Mouse (Mus musculus): ENCODE measurements around the gene Elmo3.

The Elmo3 gene

DNA sequence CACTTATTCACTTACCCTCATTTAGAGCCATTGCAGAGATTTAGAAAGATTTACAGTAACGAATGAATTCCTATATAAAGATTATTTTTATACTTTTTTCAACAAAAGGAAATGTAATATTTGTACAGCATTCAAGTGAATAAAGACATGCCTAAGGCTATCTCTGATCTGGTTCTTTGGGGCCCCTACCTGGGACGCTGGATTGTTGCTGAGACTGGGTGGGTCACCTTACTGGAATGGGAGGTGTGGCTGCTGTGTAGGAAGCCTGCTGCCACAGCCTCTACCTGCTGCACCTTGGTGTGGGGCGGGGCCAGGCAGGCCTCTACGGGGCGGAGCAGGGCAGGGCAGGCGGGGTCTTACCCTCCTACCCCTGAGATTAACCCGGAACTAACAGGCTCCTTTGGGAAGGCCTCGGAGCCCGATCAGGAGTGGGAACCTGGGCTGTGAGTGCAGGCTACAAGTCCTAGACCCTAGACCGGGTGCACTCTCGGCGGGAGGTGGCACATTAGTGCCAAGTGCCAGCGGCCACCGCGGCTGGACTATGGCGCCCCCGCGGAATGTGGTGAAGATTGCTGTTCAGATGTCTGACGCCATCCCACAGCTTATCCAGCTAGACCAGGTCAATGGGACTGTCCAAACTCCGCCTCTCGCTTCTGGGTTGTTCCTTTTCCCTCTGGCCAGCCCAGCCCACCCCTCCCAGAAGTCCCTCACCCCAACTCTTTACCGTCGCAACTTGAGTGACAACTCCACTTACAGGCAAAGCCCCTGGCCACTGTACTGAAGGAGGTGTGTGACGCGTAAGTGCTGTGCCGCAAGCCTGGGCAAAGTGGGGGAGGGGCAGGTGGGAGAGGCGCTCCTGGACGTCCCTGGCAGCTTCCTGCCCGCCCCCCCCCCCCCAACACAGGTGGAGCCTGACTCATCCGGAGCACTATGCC is at the start of gene Elmo3:
Gene Elmo3, plus strand, starts transcription at position 391 of the 935 bp plus-strand sequence.
- DNase-seq (ENCODE audit: low spot score) = peak; percentile 68

DNA sequence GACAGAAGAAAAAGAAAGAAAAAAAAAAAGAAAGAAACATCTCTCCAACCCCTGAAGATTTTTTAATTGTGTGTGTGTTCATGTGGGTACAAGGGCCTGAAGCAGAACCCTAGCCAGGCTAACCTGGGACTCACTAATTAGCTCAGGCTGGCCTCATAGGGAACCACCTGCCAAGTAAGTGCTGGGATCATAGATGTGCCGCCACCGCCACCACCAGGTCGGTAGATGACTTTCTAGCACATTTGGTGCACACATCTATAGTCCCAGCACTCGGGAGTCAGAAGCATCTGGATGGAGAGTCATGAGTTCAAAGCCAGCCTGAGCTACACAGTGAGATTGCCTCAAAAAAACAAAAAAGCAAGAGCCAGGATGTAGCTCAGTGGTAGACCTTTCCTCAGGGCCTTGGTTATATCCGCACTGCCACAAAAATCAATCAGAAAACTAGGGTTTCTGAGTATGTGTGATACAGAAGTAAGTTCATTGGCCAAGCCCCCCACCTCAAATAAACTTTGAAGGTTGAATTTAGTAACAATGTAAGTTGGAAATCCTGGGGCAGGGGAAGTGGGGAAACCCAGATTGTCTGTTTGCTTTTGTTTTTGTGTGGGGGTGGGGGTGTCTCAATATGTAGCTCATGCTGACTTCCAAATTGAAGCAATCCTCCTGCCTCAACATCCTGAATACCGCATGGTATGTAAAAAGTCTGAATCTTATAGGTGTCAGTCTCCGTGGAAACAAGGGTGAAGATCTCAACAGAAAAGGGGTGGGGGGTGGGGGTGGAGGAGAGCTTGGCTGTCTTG is 47.9 kb upstream of the Elmo3 start:
- DNase-seq (ENCODE audit: low spot score) = no peak

DNA sequence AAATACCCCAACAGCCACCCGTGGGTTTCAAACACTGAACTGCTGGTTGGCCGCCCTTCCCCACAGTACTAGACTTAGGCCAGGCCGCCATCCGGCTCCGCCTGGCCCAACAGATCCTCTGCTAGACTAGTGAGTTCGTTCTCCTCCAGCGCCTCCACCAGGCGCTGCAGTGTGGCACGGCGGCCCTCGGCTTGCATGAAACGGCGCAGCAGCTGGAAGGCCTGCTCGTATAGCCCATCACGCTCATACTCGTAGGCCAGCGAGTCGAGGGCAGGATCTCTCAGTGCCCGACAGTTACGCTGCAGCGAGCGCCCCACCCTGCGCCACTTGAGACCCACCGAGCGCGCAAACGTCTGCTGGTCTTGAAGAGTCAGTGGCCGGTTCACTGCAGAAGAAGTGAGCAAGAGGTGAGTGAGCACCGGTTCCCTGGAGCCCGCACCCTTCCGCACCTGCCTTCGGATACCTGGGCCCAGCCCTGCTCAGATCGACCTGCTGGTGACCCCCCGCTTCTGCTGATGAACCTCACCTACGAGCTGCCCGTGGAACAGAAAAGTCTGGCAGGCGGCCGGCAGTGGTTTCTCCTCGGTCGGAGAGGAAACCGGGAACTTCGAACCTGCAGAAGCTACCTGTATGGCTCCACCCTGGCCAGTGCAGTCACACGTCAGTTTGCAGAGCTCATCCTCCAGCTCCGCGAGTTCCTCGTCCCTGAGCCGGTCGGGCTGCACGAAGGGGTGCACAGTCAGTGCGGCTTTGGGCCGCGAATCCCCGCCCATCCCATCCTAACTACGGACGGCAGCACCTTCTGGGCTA is 46.3 kb upstream of the Elmo3 start:
- no peak for DNase-seq (ENCODE audit: low spot score)

DNA sequence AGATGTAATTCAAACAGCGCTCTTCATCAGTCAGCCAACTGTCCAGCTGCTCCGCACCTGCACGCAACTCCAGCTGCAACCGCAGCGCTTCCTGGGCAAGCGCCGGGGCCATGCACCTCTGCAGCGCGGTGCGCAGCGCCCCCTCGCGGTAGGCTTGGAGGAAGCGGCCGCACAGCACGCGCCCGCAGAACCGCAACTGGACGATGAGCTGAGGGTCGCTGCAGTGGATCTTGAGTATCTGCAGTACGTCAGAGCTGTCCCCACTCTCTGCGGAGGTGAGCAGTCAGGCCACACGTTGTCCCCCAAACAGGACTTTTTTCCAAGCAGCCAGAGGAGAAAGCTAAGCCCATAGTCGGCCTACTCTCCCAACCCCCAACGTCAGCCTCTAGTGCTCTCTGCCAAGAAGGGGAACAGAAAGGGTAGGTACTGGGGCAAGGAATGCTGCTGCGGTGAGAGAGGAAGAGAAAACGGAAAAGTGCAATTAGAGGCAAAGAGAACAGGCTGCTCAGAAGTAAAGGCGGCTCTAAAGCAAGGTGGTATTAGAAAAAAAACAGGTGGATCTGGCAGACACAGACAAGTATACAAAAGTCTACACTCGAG is 45.6 kb upstream of the Elmo3 start:
- peak; percentile 78 for DNase-seq (ENCODE audit: low spot score)

DNA sequence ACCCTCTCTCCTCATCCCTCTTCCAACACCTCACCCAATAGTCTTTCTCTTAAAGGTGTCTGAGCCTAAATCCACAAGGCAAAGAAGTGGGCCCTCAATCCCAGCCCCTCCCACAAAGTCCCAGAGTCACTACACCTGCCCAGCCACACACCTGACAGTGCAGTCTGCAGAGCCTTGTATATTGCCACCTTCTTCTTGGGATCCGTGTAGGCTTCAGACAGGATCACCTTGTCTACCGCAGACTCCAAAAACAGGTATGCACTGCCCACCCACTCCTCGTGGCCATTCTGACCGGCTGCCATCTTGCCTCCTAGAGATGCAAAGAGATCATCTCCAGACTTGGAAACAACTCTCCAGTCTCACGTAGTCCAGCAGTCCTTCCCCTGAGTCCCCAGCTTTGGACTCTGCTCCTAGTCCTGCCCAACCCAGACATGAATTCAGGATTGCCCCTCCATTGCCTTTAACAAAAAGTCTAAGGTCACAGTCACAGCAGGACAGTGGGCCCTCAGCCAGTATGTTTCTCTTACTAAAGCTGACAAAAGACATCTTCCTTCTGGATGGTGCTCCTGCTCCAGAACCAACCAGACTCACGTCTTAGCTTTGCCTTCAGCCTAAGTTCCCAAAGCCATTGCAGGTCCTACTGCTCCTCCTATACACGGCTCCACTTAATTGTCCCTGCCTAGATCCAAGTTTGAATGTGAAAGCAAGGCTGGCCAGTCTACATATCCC is 44.9 kb upstream of the Elmo3 start:
- DNase-seq (ENCODE audit: low spot score) = no peak

DNA sequence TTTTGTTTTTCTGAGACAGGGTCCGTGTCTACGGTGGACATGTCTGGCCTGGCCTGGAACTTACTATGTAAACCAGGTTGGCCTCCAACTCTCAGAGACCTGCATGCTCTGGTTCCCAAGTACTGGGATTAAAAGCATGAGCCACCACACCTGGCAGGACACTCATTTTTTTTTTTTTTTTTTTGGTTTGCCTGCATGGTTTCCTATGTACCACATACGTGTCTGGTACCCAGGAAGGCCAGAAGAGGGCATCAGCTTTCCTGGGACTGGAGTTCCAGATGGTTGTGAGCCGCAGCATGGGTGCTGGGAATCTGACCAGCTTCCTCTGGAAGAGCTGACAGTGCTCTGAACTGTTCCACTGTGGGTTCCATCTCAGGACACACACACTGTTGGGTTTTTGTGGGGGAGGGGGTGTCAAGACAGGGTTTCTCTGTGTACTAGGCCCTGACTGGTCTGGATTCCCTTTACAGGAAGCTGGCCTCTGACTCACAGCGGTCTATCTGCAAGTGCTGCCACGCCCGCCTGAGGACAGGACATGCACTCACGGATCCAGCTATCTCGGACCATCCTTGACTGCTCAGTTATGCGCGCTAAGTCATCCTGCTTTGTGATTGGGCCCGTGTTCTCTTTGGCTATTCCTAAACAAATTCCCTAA is 43.9 kb upstream of the Elmo3 start:
- no peak for DNase-seq (ENCODE audit: low spot score)

DNA sequence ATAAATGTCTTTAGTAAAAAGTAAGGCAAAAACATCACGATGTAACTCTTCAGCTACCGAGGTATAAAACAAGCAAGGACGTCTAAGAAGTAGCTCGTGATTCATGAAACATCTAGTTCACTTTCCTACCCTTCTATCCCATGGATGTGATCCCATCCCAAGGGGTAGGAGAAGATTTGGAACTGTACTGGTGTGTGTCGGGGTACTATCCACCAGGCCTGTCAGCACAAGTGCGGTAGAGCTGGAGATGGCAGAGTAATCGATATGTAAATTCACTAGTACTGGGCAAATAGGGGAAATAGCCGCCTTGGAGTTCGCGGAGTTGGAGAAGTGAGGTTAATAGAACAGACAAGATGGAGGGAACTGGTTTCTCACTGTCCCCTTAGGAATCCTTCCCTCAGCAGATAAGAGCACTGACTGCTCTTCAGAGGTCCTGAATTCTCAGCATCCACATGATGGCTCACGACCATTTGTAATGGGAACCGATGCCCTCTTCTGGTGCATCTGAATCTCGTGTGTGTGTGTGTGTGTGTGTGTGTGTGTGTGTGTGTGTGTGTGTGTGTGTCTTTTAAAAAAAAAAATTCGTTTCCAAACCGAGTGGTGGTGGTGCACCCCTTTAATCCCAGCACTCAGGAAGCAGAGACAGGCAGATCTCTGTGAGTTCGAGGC is 42.0 kb upstream of the Elmo3 start:
- no peak for DNase-seq (ENCODE audit: low spot score)

DNA sequence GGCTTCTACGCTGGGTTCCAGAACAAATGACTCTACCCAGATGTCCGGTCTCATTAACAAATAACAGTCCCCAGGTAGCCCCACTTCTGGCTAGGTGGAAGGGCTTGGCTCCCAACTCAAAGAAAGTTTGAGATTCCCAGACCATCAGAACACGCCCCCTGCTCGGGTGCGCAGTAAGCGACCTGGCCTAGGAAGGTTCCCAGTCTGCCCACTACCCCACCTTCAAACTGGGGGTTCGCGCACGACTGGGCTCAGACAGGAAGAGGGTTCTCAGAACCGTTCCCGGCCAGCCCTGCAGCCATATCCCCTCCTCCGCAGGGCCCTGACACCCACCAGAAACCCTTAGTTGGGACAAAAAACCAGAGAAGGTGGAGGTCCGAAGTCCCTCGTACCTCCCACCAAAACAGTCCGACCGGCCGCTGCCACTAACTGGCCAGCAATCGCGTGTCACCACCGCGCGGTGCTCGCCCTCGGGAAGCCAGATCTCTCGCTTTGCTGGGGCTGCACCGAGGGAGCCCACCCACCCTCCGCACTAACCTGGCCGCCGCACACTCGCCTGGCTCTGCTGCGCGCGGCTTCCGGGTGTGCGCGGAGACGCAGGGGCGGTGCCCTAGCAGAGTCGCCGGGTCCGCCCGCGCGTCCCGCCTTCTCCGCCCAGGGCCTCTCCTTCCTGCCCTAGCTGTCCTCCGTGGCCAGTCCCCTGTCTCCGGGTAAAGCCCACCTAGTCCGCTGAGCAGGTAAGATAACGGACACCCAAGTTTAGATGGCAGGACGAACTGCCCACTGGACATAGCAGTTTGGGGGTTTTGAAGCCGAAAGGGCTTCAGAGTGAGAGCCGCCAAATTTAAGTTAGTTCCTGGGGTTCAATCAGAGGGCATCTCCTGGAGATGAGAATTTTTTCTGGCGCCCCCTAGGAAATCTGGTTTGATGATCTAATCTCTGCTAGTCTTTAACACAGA is 41.1 kb upstream of the Elmo3 start, which contains the start of the genes Tradd and Fbxl8:
Gene Tradd, minus strand, starts transcription at position 586 of the 959 bp plus-strand sequence.
Gene Fbxl8, plus strand, starts transcription at position 625 of the 959 bp plus-strand sequence.
- DNase-seq (ENCODE audit: low spot score) = peak; percentile 80

DNA sequence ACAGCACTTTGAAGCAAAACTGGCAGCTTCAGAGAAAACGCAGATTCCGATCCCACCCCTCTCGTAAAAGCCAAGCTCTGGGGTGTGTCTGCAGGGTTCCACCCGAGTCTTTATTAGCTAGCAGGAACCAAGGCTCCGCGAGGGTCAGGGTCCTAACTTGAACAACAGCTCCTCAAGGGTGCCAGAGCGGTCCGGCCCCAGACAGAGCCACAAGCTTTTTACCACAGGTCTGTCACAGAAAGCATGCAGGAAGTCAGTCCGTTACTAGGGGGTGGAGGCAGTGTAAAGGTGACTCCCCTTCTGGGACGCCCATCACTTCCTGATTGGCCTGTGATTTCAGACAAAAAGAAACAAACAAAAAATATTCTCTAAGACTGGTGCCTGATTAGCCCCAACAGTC is 40.3 kb upstream of the Elmo3 start:
- DNase-seq (ENCODE audit: low spot score) = no peak

DNA sequence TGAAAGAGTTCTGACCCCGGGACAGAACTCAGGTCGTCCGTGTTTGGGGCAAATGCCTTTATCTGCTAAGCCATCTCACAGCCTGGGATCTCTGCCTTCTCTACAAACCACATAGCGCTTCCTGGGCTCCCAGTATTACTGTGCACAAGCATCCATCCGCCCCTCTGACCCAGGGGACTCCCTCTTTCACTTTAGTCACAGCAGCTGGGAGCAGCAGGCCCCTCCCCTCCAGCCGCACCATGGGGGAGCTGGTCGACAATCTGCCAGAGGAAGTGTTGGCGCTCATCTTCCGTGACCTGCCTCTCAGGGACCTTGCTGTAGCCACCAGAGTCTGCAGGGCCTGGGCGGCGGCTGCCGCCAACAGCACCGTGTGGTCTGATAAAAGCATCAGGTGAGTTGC is 38.6 kb upstream of the Elmo3 start:
- no peak for DNase-seq (ENCODE audit: low spot score)

DNA sequence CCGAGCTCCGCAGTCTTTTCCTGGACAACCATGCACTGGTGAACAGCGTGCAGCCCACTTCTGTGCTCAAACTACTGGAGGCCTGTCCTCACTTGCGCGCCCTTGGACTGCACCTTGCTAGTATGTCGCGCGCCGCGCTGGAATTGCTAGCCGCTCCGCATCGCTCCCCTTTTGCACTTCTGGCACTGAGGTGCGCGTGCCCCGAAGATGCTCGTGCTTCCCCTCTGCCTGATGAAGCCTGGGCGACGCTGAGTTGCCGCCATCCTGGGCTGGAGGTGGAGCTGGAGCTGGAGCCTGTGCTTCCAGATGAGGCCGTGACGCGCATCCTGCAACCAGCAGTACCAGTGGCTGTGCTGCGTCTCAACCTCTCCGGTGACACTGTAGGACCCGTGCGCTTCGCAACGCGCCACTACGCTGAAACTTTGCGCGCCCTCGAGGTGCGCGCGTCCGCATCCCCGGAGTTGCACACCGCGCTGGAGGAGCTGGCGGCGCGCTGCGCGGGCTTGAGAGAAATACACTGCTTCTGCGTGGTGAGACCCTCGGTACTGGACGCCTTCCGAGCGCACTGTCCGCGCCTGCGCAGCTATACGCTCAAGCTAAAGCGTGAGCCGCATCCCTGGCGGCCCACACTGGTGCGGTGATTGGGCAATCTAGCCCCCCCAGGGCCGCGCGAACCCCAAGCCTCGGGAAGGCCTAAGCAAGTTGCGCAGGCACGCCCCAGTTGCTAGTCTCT is 36.9 kb upstream of the Elmo3 start:
- DNase-seq (ENCODE audit: low spot score) = no peak

DNA sequence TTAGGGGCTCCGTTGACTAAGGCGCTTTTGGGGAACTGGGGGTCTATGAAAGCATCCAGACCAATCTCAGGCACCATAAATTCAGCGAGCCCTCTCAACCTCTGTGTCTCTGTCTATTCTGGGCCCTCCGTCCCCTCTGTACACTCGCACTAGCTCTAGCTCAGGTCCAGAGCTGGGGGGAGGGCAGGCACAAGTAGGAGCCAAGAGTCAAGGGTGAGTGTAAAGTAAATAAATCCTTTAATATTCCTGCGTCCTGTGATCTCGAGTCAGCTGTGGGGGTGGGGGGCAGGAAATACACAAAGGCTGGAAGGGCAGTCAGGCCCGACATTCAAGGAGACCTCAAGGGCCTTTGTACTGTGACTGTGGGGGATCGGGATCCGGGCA is 36.3 kb upstream of the Elmo3 start:
- DNase-seq (ENCODE audit: low spot score) = no peak

DNA sequence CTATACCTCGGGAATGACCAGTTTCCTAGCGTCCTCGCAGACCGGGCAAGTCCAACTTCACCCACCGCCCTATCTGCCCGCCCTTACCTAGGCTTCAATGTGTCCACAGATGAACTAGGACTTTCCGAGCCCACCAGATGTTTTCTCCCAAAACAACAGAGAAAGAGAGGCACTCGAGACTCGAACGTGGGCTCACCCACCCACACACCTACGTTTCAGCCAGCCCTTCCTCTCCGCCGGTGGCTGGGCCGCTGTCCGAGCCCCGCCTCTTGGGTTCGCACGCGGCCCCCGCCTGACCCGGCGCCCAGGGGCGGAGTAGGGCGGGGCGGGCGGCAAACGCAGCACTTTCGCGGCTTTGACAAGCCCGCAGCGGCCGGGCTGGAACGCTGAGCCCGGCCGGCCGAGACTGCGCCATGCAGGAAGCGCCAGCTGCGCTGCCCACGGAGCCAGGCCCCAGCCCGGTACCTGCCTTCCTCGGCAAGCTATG is 35.9 kb upstream of the Elmo3 start, which contains the start of gene Hsf4:
Gene Hsf4, plus strand, starts transcription at position 341 of the 487 bp plus-strand sequence.
- peak; percentile 72 for DNase-seq (ENCODE audit: low spot score)

DNA sequence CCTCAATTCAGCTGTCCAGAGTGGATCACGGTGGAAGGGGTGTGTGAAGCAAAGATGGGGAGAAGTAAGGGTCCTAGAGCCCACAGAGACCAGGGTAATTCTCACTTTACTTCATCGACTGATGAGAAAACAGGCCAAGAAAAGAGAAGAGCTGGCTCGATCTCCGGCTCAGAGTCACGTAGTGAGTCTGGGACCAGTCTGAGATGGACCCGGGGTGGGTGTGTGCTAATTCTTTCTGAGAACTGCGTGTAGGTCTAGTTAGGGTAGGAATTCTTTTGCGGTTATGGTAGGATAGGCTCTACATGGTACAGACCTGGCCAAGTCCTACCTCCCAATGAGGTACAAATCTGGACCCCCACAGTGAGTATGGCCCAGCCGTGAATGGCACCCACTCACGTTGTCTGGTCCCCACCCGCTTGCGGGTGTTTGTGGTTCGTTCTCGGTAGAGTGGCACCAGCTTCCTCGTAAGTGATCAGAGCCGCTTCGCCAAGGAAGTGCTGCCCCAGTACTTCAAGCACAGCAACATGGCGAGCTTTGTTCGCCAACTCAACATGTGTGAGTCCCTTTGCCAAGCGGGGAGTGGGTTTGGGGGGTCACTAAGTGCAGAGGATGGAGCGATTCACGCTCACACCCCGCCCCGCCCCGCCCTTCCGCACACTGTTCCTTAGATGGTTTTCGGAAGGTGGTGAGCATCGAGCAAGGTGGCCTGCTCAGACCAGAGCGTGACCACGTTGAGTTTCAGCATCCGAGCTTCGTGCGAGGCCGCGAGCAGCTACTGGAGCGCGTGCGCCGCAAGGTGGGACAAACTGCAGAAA is 35.1 kb upstream of the Elmo3 start:
- no peak for DNase-seq (ENCODE audit: low spot score)

DNA sequence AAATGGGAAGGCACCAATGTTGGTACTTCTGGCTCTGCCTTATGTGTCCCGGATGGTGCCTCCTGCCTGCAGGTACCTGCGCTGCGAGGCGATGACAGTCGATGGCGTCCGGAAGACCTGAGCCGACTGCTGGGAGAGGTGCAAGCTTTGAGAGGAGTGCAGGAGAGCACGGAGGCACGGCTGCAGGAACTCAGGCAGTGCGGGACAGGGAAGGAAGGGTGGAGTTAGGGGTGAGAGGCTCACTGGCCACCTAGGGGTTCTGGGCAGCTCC is 34.5 kb upstream of the Elmo3 start:
- no peak for DNase-seq (ENCODE audit: low spot score)

DNA sequence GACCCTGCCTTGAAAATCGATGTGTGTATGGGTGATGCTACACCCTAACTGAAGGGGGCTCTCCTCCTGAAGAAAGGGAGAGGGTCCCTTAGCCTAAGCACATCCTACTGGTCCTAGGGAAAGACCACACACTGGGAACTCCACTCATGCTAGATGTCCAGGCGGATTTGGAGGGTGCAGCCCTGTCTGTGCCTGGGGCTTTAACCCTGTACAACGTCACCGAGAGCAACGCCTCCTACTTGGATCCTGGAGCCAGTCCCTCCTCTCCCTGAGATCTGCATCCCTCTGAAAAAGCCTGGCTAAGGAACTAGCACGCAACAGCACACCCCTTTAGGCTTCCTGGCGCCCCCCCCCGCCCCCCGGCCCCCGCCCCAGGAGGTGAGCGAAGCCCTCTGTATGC is 30.0 kb upstream of the Elmo3 start:
- no peak for DNase-seq (ENCODE audit: low spot score)

DNA sequence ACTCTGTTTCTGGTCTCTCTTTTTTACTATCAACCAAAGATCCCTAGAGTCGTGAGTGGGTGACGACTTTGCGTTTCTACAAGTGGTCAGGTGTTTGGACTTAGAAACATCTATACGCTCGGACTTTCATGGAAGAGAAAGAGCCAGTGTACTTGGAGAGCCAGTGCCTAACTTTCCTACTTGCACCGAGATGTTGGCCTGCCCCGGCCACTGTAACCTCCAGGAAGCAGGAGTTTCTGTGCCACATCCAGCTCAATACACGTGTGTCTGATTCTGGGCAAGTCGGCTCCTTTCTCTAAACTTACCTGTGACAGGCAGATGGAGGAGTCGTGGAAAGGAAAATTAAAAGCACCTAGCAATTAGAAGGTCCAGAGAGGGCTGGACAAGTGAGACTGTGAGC is 29.6 kb upstream of the Elmo3 start, which contains the start of gene Nol3:
Gene Nol3, plus strand, starts transcription at position 301 of the 400 bp plus-strand sequence.
- no peak for DNase-seq (ENCODE audit: low spot score)

All from ovary, postnatal 36 days (tissue).